ENCODE assay signal across 12 mouse cellular contexts in genomic region chr11:86473576-86473975, GRCm38 (mm10). TPM values are rescaled to one million over a fixed set of nuclear protein-coding genes. Genes with fewer than 3 reads are reported as not detected.
DNase-seq lines count a peak whose midpoint lies in the region; ATAC-seq and TF ChIP-seq lines count a peak whose summit lies in the region.
"Had no signal": no experiment of that assay in that cellular context is flagged by ENCODE, and none has a peak within 500 bp of the region (broad histone marks: within the 10 kb centered on the region; RNA-seq: fewer than 3 reads in every experiment).

No protein-coding gene starts in this region.

- no peaks in the 10 kb centered on the region for H3K27me3 ChIP-seq in hindbrain, embryonic 15.5 days
- H3K27me3 ChIP-seq in hindbrain, embryonic 10.5 days (ENCODE audit: insufficient read depth, poor library complexity, severe bottlenecking), result no peaks in the 10 kb centered on the region
- no peaks in the 10 kb centered on the region for H3K27me3 ChIP-seq in lung, postnatal 0 days (replicated peaks; ENCODE audit: insufficient read depth, low read length)
- H3K27me3 ChIP-seq in stomach, postnatal 0 days (ENCODE audit: control insufficient read depth, insufficient read depth, low read length), result no peaks in the 10 kb centered on the region

- 68% methylated on average over 3 of the region's 3 CpGs for WGBS in hindbrain, embryonic 15.5 days
- WGBS in hindbrain, embryonic 10.5 days, result 74% methylated on average over 3 of the region's 3 CpGs
- 29% methylated on average over 3 of the region's 3 CpGs for WGBS in lung, postnatal 0 days
- 11% methylated on average over 3 of the region's 3 CpGs for WGBS in stomach, postnatal 0 days

- peak; percentile 13 for DNase-seq in cerebellum, adult 9-10 months
- DNase-seq in cerebellum, adult 8-10 months, result no peak
- DNase-seq in hindbrain, embryonic 10.5 days (ENCODE audit: low spot score), result no peak
- peak; percentile 55 for DNase-seq in lung, postnatal 0 days (ENCODE audit: low spot score)
- DNase-seq in lung, postnatal 25 days (ENCODE audit: low spot score), result no peak
- DNase-seq in stomach, postnatal 0 days (ENCODE audit: low spot score), result no peak
- DNase-seq in spleen, adult 12 weeks (ENCODE audit: low spot score), result no peak
- DNase-seq: kidney, adult 2 months; right cerebral cortex, postnatal 25 days had no signal

- no peaks in the 10 kb centered on the region for H3K9me3 ChIP-seq in hindbrain, embryonic 15.5 days
- H3K9me3 ChIP-seq in hindbrain, embryonic 10.5 days, result no peaks in the 10 kb centered on the region
- no peaks in the 10 kb centered on the region for H3K9me3 ChIP-seq in lung, postnatal 0 days (ENCODE audit: low read length)
- H3K9me3 ChIP-seq in stomach, postnatal 0 days (ENCODE audit: control insufficient read depth, low read length), result no peaks in the 10 kb centered on the region
- H3K9me3 ChIP-seq: liver, embryonic 12.5 days; midbrain, embryonic 12.5 days had no signal

- H3K36me3 ChIP-seq in hindbrain, embryonic 15.5 days, result no peaks in the 10 kb centered on the region
- H3K36me3 ChIP-seq in hindbrain, embryonic 10.5 days, result no peaks in the 10 kb centered on the region
- no peaks in the 10 kb centered on the region for H3K36me3 ChIP-seq in lung, postnatal 0 days (ENCODE audit: insufficient read depth, low read length)
- H3K36me3 ChIP-seq in stomach, postnatal 0 days (ENCODE audit: control insufficient read depth, insufficient read depth, low read length), result no peaks in the 10 kb centered on the region
- H3K36me3 ChIP-seq: liver, embryonic 12.5 days; midbrain, embryonic 12.5 days had no signal

- no peak for ATAC-seq in hindbrain, embryonic 15.5 days (ENCODE audit: low FRiP score, low read depth)
- ATAC-seq in lung, postnatal 0 days, result peak; percentile 25; the same call in 1 of the 2 replicates
- peak; percentile 79 for ATAC-seq in stomach, postnatal 0 days (ENCODE audit: low FRiP score, low TSS enrichment)
- ATAC-seq: liver, embryonic 12.5 days had no signal

- no peak overlapping the region for H3K4me3 ChIP-seq in hindbrain, embryonic 15.5 days
- H3K4me3 ChIP-seq in hindbrain, embryonic 10.5 days, result no peak overlapping the region
- H3K4me3 ChIP-seq in lung, postnatal 0 days (ENCODE audit: low read depth, low read length), result no peak overlapping the region
- no peak overlapping the region for H3K4me3 ChIP-seq in stomach, postnatal 0 days (ENCODE audit: low read depth, low read length)
- H3K4me3 ChIP-seq: liver, embryonic 12.5 days; midbrain, embryonic 12.5 days had no signal

- H3K4me2 ChIP-seq in hindbrain, embryonic 15.5 days, result peak overlapping the region; percentile 41; the same call in 1 of the 2 replicates
- peak overlapping the region; percentile 40 for H3K4me2 ChIP-seq in lung, postnatal 0 days (replicated peaks; ENCODE audit: low read depth, low read length)
- H3K4me2 ChIP-seq in stomach, postnatal 0 days (replicated peaks; ENCODE audit: low read depth), result peak overlapping the region; percentile 49; the same call in 1 of the 2 replicates

- no peak overlapping the region for H3K9ac ChIP-seq in hindbrain, embryonic 15.5 days
- no peak overlapping the region for H3K9ac ChIP-seq in lung, postnatal 0 days (replicated peaks; ENCODE audit: low read depth)
- H3K9ac ChIP-seq in stomach, postnatal 0 days (ENCODE audit: low read length), result no peak overlapping the region
- H3K9ac ChIP-seq: liver, embryonic 12.5 days; midbrain, embryonic 12.5 days had no signal

- H3K4me1 ChIP-seq in hindbrain, embryonic 15.5 days (replicated peaks), result peaks cover 10% of the 10 kb centered on the region
- peaks cover 8% of the 10 kb centered on the region for H3K4me1 ChIP-seq in hindbrain, embryonic 10.5 days (replicated peaks)
- no peaks in the 10 kb centered on the region for H3K4me1 ChIP-seq in lung, postnatal 0 days (ENCODE audit: insufficient read depth, low read depth, low read length)
- H3K4me1 ChIP-seq in stomach, postnatal 0 days (replicated peaks; ENCODE audit: control insufficient read depth, insufficient read depth), result no peaks in the 10 kb centered on the region; the same call in 1 of the 2 replicates
- H3K4me1 ChIP-seq: liver, embryonic 12.5 days had no signal

- TF ChIP-seq EP300 in lung, postnatal 0 days (IDR thresholded peaks at IDR 0.05), result no peak
- no peak for TF ChIP-seq EP300 in stomach, postnatal 0 days (optimal IDR thresholded peaks at IDR 0.05)

- no peak for TF ChIP-seq CTCF in lung, postnatal 0 days (IDR thresholded peaks at IDR 0.05)
- TF ChIP-seq CTCF in stomach, postnatal 0 days (IDR thresholded peaks at IDR 0.05; ENCODE audit: low read depth), result no peak

- H3K27ac ChIP-seq in hindbrain, embryonic 15.5 days (replicated peaks), result peak overlapping the region; percentile 49
- H3K27ac ChIP-seq in hindbrain, embryonic 10.5 days, result no peak overlapping the region
- no peak overlapping the region for H3K27ac ChIP-seq in lung, postnatal 0 days (ENCODE audit: low read length)
- H3K27ac ChIP-seq in stomach, postnatal 0 days (replicated peaks), result no peak overlapping the region
- H3K27ac ChIP-seq: liver, embryonic 12.5 days had no signal

RNA-seq across cellular contexts. Expression of gene Rnft1, which starts 10.9 kb away (rescaled TPM):
- 17.8 and 17.9 TPM in 2 replicates for polyA plus RNA-seq in hindbrain, embryonic 15.5 days (2015; fragmentation: Nextera tagmentation; extraction: Ambion mirVana)
- polyA plus RNA-seq in hindbrain, embryonic 10.5 days (2016; fragmentation: Nextera tagmentation; extraction: Ambion mirVana), result 19.7 and 25.1 TPM in 2 replicates
- 40.0 and 44.6 TPM in 2 replicates for polyA plus RNA-seq in lung, postnatal 0 days (2015; fragmentation: Nextera tagmentation; extraction: Ambion mirVana)
- 58.2 and 60.8 TPM in 2 replicates for polyA plus RNA-seq in stomach, postnatal 0 days (2015; fragmentation: Nextera tagmentation; extraction: Ambion mirVana)

Comparison
In these comparisons a context has a peak if more than half of its experiments do, and no peak if none do; other contexts are left out.
1. DNase-seq: peak in cerebellum, adult 9-10 months (single experiment) and lung, postnatal 0 days (single experiment); none in cerebellum, adult 8-10 months (single experiment), hindbrain, embryonic 10.5 days (single experiment), lung, postnatal 25 days (single experiment), stomach, postnatal 0 days (single experiment) and spleen, adult 12 weeks (single experiment).
2. Peak in every context shown above with its lines, with median percentiles within 50 percentile points of each other: H3K4me2 ChIP-seq.